Mouse (Mus musculus) large intestine, adult 2 months (tissue): ENCODE measurements around the gene Pidd1. TPM values are rescaled to one million over a fixed set of nuclear protein-coding genes. Genes with fewer than 3 reads are reported as not detected.

ENCODE experiments used
- DNase-seq: peaks from one replicate; pipeline ENCODE4 v3.0.0-alpha.2; 2012; ENCODE audit warnings: low read depth, low spot score
- whole genome bisulfite sequencing: fragments of 180-500 bp; shearing (Covaris S2); methylation state at CpG from one replicate; pipeline ENCODE4 v1.1.7; 2018; 5-methylcytosine and 5-hydroxymethylcytosine counted together
- polyA plus RNA-seq: library from polyadenylated mRNA; depleted of rRNA; stranded (reverse); fragments of >200 nt; gene quantifications from 2 replicates; pipeline ENCODE4 v1.2.3, GENCODE M21; 2012

Pidd1 gene
- polyA plus RNA-seq, 1 experiment = 13.0 TPM

DNA sequence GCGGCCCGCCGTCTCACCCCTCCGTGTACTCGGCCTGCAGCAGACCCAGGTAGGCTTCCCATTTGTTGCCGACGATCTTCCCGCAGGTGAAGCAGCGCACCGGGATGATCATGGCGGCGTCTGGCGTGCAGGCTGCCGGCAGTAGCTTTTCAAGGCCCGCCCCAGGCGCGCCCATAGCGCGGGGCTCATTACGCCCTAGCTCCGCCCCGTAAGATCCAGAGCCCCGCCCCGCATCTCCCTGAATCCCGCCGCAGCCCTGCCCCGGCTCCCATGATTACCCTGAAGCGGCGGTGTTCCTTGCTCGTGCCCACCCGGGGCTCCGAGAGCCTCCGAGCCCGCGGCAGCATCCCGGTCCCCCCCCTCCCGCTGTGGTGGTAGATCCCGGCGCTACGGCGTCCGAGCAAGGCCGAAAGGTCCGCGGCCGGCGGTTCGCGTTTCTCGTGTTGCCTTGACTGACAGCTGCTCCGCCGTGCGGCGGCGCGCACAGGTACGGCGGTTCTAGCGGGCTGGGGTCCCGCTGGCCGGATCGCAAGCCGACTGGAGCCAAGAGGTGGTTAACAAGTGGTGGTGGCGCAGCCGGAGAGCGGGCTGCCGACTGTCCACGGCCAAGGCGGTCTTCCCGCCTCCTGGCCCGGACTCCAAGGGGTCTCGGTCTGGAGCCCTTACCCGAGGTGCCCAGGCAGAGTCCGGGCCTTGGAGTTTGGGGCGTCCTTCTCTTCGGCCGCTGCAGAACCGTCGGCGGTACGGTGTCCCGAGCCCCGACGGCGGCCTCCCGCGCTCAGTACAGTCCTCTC, 31.4 kb upstream of the Pidd1 start, which contains the start of the genes Polr2l and Tspan4:
TSS of gene Polr2l (minus strand) at position 122 of the 794 bp plus-strand sequence.
TSS of gene Tspan4 (plus strand) at position 230 of the 794 bp plus-strand sequence.
- WGBS = under 1% methylated on average over 87 of the region's 87 CpGs
- DNase-seq = no peak

DNA sequence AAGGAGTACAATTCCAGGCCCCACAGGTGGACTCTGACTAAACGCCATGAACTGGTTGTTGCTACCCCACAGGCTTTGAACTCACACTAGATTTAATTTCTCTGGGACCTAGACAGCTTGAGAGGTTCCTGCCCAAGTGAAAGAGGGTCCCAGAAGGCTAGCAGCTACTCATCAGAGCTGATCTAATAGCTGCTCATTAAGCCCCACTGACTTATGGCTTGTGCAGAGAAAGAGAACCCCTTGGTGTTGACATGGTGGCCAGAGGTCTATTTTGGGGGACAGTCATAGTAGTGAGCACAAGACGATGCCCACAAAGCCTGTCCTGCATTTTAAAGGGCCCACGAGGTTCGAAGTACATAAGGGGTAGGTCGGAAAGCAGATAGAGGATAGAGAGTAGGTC, 30.3 kb upstream of the Pidd1 start:
- DNase-seq = no peak

DNA sequence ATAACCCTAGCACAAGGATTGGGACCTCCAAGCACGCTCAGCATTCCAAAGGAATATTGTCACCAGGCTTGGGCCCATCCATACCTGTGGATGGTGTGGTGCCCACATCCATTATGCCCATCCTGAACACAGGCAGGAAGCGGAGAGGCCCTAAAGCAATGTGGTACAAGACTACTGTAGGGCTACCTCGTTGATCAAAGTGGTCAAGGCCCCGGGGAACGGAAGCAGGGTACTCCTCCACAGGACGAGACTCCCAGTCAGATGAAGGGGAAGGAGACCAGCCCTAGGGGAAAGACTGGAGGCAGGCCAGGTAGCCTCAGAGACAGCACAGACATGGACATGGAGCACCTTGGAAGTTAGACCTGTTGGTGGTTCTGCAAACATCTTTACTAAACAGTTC, 28.9 kb upstream of the Pidd1 start:
- no peak for DNase-seq
- 84% methylated on average over 6 of the region's 6 CpGs for WGBS

More for the DNA sequence above, 30.3 kb upstream of the Pidd1 start:
- WGBS = 4% methylated on average over 5 of the region's 5 CpGs

DNA sequence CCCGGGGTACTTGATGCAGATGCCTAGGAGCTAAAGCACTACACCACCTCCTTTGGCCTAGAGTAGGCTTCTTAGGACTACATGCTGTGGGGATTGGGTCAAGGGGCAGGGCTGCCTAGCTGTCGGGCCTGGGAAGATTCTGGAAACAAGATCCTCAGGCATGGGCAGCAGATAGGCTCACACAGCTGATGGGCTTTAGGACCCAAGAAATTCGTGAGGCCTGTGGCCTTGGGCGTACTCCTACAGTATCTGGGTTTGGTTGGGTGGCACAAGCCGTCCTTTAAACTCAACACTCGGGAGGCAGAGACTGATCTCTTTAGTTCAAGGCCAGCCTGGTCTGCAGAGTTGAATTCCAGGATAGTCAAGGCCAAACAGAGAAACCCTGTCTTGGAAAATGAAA, 28.4 kb upstream of the Pidd1 start:
- DNase-seq = no peak
- WGBS = 68% methylated on average over 6 of the region's 6 CpGs

DNA sequence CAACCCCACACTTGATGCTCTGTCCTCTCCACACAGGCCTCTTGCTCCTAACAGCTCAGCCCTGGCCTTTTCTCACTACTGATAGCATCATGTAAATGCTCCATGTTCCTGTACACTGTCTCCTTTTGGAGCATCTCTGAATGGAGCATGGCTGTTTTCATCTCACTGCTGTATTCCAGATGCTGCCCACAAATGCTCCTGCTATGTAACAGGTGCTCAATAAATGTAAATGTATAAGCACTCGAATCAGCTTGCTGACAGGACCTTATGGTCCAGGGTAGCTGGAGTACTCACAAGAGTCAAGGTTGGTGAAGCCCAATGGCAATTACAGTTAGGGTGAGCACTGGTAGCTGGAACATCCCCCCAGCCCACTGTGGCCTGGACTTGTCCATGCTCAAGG, 27.4 kb upstream of the Pidd1 start:
- 86% methylated on average over 1 of the region's 1 CpGs for WGBS

DNA sequence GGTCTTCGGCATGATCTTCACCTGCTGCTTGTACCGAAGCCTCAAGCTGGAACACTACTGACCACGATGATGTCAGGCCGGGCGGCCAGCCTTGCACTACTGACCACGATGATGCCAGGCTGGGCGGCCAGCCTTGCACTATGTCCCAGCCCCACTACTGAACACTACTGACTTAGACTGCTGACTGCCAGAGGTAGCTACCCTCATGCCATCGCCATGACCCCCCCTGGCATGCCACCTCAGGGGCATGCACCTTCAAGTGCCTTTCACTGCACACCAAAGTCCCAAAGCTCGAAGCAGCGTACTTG, 26.8 kb upstream of the Pidd1 start:
- WGBS = 92% methylated on average over 10 of the region's 10 CpGs

More for the DNA sequence above, 27.4 kb upstream of the Pidd1 start:
- DNase-seq = no peak

DNA sequence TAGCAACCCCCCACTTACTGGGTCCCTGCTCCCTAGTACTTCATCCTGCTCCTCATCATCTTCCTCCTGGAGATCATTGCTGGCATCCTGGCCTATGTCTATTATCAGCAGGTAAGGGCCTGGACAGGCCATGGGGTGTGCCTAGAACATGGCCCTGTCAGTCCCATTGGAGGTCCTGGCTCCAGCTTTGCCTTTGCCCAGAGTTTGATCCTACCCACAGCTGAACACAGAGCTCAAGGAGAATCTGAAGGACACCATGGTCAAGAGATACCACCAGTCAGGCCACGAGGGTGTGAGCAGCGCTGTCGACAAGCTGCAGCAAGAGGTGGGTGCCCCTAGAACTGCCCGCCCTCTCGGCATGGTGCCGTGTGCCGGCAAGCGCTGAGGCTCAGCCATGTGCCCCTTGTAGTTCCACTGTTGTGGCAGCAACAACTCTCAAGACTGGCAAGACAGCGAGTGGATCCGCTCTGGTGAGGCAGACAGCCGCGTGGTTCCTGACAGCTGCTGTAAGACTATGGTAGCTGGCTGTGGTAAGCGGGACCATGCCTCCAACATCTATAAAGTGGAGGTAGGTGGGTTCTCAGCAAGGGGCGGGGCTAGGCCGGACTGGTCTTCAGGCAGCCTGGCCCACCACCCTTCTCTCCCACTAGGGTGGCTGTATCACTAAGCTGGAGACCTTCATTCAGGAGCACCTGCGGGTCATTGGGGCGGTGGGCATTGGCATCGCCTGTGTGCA, 26.2 kb upstream of the Pidd1 start:
- no peak for DNase-seq
- WGBS = 93% methylated on average over 18 of the region's 18 CpGs

More for the DNA sequence above, 26.8 kb upstream of the Pidd1 start:
- DNase-seq = no peak

DNA sequence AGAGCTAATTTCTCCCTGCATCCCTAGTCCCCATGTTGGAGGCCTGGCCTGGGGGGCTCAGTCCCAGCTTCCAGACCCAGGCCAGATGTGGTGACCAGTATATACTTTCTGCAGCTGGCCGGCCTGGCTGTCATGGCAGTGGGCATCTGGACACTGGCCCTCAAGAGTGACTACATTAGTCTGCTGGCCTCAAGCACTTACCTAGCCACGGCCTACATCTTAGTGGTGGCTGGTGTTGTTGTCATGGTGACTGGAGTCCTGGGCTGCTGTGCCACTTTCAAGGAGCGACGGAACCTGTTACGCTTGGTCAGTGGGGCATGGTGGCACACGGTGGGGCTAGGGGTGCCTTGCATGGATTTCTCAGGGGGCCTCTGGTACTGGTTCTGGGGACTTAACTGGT, 25.5 kb upstream of the Pidd1 start:
- no peak for DNase-seq
- WGBS = 89% methylated on average over 6 of the region's 6 CpGs

DNA sequence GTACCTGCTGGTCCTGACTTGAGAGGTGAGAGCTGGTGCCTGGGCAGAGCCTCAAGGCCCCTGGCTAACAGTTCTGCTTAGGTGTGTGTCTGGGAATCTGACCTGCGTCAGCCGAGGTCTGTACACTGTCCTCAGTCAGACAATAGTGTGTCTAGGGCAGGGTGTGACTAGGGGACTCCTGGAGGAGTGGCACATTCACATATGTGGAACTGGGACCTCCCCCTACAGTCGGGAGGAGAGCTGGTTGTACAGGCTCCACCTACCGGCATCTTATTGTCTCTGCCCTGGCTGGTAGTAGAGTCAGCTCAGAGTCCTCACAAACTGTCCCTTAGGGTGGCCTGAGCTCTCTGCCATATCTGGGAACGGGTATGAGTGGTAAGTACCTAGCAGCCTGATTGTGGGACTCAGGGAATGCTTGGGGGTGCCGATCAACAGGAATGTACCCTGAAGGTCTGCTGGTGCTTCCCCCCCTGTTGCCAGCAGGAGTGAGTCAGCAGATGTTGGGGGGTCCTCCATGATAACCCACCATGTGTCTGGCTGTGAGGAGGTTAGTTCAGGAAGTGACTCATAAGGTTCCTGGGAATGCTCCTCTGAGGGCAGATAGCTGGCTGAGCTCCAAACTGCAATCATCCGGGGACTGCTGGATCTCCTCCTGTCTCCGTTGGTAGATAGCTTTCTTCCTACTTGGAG, 24.8 kb upstream of the Pidd1 start:
- no peak for DNase-seq
- WGBS = 3% methylated on average over 8 of the region's 8 CpGs

DNA sequence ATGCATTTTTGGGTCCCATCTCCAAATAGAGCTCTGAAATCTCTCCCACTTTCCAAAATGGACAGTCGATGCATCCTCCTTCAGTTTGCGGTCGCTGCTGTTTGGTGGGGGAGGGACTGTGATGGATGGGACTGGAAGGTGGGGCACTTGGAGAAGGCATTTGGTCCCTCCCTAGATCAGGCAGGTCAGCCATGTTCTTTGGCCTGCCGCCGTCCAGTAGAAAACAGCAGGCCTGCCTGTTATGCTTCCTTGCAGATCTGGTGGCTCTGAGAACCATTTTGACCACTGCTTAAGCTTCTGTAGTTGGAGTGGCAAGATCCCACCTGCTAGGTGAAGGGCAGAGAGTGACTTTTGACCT, 24.3 kb upstream of the Pidd1 start:
- 4% methylated on average over 5 of the region's 5 CpGs for WGBS
- DNase-seq = no peak

DNA sequence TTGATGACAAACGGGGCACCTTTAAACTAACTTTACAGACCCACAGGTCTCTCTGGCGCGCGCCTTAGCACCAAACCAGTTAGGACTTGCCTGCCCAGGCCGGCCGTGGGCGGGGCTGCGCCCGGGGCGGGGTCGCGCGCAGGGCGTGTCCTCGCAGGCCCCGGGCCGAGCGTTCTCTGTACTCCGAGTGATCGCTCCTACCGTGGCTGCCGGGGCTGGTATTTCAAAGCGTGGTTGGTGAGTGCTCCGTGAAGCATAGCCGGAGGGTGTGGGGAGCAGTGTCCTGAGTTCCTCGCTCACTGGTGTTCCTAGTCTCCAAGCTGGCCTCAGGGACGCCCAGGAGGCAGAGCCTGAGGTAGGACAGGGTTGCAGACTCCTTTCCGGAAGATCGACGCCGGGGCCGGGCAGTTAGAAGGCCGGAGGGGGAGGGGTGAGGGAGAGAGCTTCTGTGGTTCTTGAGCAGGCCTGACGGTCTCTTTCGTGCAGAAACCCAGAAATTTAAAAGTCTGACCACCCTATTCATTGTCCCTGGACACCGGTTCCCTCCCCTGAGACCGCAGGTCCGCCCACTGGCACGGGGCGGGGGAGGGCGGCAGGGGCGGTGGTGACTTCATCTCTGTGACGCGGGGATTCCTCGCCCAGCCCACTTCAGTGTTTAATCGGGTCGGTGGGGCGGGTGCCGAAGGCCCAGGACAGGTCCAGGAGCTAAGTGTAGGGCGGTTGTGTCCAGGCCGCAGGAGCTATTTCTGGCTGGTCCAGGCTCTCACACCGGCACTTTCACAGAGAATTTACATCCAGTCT, 23.6 kb upstream of the Pidd1 start, which contains the start of gene Cd151:
TSS of gene Cd151 (plus strand) at position 163 of the 801 bp plus-strand sequence.
- under 1% methylated on average over 52 of the region's 52 CpGs for WGBS
- no peak for DNase-seq

DNA sequence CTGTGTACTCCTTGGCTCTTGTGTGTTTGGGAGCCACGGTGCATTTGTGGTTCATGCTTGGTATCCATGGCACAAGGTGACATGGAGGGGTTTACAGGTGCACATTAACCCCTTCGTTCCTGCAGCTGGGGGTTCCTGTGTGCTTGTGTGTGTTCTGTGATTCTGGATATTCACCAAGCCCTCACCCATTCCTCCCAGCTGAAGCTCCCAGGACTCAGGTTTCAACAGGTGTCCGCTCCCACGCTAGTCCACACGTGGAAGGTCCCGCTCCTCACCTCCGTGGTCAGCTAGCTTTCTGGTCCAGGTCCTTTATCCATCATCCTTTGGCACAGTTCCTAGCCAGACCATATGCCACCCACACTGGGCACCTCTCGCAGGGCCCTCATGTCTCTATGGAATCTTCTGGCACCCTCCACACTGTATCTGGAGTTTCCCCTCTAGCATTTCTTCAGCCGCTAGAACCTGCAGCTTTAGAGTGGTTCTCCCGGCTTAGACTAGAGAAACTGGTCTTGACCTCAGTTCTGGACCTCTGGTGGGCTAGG, 22.9 kb upstream of the Pidd1 start:
- 57% methylated on average over 10 of the region's 10 CpGs for WGBS
- no peak for DNase-seq

DNA sequence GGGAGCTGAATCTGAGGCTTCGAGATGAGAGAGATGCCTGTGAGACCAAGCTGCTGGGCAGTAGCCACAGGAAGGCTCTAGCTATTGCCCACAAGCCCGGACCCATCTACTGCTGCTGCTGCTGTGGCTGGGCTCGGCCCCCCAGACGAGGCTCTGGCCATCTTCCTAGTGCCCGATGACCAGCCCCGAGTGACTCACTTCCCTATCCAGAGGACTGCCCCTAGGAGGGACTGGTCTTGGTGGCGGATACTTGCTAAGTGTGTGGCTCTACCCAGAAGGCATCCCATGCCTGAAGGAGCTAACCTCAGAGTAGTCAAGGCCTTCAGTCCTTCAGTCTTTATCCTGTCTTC, 22.2 kb upstream of the Pidd1 start:
- no peak for DNase-seq
- WGBS = 82% methylated on average over 7 of the region's 7 CpGs

DNA sequence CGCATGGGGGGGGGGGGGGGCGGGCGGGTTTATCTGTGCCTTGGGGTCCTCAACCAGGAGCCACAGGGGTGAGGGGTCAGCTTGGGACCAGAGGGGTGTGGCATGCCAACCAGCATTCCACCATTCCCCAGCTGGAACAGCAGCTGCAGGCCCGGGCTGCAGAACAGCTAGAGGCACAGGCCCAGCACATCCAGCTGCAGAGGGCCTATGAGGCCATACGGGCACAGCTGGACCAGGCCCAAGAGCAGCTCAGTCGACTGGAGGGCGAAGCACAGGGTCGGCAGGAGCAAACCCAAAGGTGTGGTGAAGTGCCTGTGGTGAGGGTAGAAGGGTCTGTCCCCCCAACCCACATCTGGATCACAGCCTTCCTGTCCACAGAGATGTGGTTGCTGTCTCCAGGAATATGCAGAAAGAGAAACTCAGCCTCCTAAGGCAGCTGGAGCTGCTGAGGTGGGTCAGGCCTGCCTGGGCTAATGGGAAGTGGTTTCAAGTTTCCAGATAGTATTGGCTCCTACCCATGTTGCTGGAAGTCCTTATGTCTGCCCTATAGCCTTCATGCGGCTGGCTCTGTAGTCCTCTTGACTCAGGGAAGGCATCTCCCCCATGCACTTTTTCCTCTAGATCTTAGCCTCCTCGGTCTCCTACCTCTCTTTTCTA, 21.7 kb upstream of the Pidd1 start:
- 58% methylated on average over 10 of the region's 10 CpGs for WGBS
- DNase-seq = no peak

DNA sequence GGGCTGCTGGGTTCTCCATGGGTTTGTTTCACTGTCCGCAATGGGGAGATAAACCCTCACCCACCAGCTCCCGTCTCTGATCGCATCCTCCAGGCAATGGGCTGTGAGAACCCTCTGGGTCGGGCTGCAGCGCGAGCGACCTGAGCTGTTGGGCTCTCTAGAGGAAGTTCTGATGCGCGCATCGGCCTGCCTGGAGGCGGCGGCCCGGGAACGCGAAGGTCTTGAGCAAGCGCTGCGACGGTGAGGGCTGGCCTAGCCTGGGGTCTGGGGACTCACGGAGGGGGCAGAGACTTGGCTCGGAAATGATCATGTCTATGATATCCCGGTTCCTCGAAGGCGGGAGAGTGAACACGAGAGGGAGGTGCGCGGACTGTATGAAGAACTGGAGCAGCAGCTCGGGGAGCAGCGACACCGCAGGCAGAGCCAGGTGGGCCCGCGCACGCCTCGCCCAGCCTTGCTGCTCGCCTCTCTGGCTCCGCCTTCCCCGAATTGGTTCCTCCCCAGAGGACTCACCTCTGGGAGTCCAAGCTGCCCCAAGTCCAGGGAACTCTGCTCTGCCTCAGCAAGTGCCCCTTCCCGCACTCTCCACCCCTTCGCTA, 20.9 kb upstream of the Pidd1 start:
- 50% methylated on average over 38 of the region's 38 CpGs for WGBS
- no peak for DNase-seq

DNA sequence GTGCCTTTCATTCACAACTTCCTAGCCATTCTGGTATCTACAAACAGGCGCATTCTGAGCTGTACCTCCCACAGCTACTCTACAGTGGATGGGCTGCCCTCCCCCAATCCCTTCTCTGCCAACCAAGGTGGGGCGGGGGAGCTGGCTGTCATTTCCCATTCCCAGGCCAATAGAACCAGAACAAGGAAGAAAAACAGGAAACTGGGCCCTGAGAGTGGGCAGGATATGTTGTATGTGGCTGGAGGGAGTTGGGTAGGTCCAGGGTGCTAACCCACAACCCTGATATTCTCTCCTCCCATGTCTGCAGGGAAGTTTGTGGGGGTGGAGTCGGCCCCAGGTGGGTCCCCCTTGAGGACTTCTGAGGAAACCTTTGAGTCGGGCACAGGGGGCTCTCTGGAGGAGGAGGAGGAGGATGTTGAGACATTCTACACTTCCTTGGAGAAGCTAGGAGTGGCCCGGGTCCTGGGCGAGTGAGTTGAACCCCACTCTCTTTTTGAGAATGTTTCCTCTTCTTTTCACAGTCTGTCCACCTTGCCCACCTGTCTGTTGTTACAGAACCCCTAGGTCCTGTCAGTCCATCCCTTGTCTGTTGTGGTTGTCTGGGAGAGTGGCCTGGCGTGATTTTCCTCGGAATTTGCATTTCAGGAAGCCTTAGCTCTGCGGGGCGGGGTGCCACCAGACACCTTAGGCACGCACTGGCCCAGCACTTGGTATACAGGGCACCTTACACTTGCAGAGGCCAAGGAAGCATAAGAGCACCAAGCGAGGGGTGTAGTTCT, 20.2 kb upstream of the Pidd1 start:
- DNase-seq = no peak
- WGBS = 56% methylated on average over 12 of the region's 12 CpGs

DNA sequence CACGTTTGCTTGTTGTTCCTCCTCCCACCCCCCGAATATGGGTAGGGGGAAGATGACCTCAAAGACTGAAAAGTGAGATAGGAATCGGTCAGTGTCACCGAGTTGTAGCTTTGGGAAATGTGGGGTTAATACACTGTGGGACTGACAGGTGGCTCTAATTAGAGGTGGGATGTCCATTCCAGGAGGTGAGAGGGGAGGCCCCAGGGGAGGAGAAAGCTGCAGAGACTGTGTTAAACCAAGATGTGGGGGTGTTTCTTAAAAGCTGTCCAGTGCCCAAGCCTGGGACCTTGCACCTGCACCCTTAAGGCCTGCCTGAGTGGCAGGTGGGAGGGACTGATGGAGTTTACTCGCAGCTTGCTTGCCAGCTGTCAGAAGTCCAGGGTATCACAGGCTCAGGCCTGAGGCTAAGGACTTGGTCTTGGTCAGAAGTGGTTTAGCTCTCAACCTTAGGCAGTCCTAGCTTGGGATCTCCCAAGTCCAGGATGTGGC, 18.6 kb upstream of the Pidd1 start:
- WGBS = 9% methylated on average over 5 of the region's 5 CpGs
- no peak for DNase-seq
